Mouse (Mus musculus): ENCODE measurements around the gene Snf8. TPM values are rescaled to one million over a fixed set of nuclear protein-coding genes. Genes with fewer than 3 reads are reported as not detected.

Gene Snf8
- polyA plus RNA-seq, 1 experiment, result 106 TPM

GRCm38 (mm10) chr11:96075509-96076220, 41.0 kb downstream of the Snf8 start, which contains the start of gene Atp5g1:
Gene Atp5g1 (minus strand): TSS chr11:96075670.
- Histone ChIP-seq H3K4me3 (ENCODE audit: insufficient read depth, poor library complexity, severe bottlenecking) (peak within 1 kb of the TSS; percentile 87), H3K79me2 (ENCODE audit: control insufficient read depth, insufficient read depth) (peaks cover 31% of the 10 kb centered on the region), H3K27me3 (ENCODE audit: control insufficient read depth, insufficient read depth, insufficient read length) (no peaks in the 10 kb centered on the region), H3ac (ENCODE audit: control insufficient read depth, insufficient read length, low read depth) (peak within 1 kb of the TSS; percentile 90), H3K36me3 (ENCODE audit: control insufficient read depth, insufficient read depth) (peaks cover 18% of the 10 kb centered on the region), H3K79me3 (ENCODE audit: low read depth) (peaks cover 16% of the 10 kb centered on the region)
- TF ChIP-seq FOSL1 (IDR thresholded peaks at IDR 0.05; ENCODE audit: insufficient read depth, low read length, poor library complexity, severe bottlenecking), result peak; percentile 10
- no peak for TF ChIP-seq CEBPB (IDR thresholded peaks at IDR 0.05; ENCODE audit: low read depth)
- TF ChIP-seq USF1 (IDR thresholded peaks at IDR 0.05; ENCODE audit: low read depth), result peak; percentile 89
- TF ChIP-seq MAX (IDR thresholded peaks at IDR 0.05), result peak; percentile 92

GRCm38 (mm10) chr11:96076221-96077105, 41.8 kb downstream of the Snf8 start:
- Histone ChIP-seq H3K4me3 (ENCODE audit: insufficient read depth, poor library complexity, severe bottlenecking) (peak overlapping the region; percentile 32), H3K36me3 (ENCODE audit: control insufficient read depth, insufficient read depth) (peaks cover 15% of the 10 kb centered on the region), H3K79me3 (ENCODE audit: low read depth) (peaks cover 16% of the 10 kb centered on the region), H3ac (ENCODE audit: control insufficient read depth, insufficient read length, low read depth) (peak overlapping the region; percentile 45), H3K79me2 (ENCODE audit: control insufficient read depth, insufficient read depth) (peaks cover 31% of the 10 kb centered on the region), H3K27me3 (ENCODE audit: control insufficient read depth, insufficient read depth, insufficient read length) (no peaks in the 10 kb centered on the region)
- TF ChIP-seq FOSL1 (IDR thresholded peaks at IDR 0.05; ENCODE audit: insufficient read depth, low read length, poor library complexity, severe bottlenecking) (no peak), USF1 (IDR thresholded peaks at IDR 0.05; ENCODE audit: low read depth) (no peak), MAX (IDR thresholded peaks at IDR 0.05) (no peak), CEBPB (IDR thresholded peaks at IDR 0.05; ENCODE audit: low read depth) (no peak), MYOG (IDR thresholded peaks at IDR 0.05; ENCODE audit: control insufficient read depth, extremely low read depth, insufficient read length) (no peak), MYOD1 (IDR thresholded peaks at IDR 0.05; ENCODE audit: control insufficient read depth, insufficient read length, low read depth) (no peak), CTCF (IDR thresholded peaks at IDR 0.05; ENCODE audit: control insufficient read depth, insufficient read depth, insufficient read length) (no peak)

DNA sequence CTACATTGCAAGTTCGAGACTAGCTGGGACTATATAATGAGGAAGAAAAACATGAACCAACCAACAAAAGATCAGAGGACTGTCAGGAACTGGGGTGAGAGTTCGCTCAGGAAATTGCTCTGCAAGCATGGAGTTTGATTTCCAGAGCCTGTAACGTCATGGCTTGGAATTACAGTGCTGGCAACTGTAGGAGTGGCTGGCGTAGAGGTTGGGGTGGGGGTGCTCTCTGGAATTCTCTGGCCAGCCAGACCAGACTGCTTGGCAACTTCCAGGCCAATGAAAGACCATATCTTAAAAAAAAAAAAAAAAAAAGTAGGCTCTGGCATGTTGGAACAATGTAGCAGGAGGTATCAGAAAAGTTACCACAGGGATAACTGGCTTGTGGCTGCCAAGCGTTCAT, 46.1 kb downstream of the Snf8 start:
- no peaks in the 10 kb centered on the region for H3K79me3 ChIP-seq (ENCODE audit: low read depth)
- no peaks in the 10 kb centered on the region for H3K27me3 ChIP-seq (ENCODE audit: control insufficient read depth, insufficient read depth, insufficient read length)
- no peaks in the 10 kb centered on the region for H3K79me2 ChIP-seq (ENCODE audit: control insufficient read depth, insufficient read depth)
- no peak overlapping the region for H3ac ChIP-seq (ENCODE audit: control insufficient read depth, insufficient read length, low read depth)
- TF ChIP-seq MYOD1 (IDR thresholded peaks at IDR 0.05; ENCODE audit: control insufficient read depth, insufficient read length, low read depth), result no peak
- TF ChIP-seq MAX (IDR thresholded peaks at IDR 0.05), result no peak
- no peak for TF ChIP-seq CTCF (IDR thresholded peaks at IDR 0.05; ENCODE audit: control insufficient read depth, insufficient read depth, insufficient read length)
- no peak for TF ChIP-seq USF1 (IDR thresholded peaks at IDR 0.05; ENCODE audit: low read depth)
- no peak for TF ChIP-seq MYOG (IDR thresholded peaks at IDR 0.05; ENCODE audit: control insufficient read depth, extremely low read depth, insufficient read length)
- no peak for TF ChIP-seq CEBPB (IDR thresholded peaks at IDR 0.05; ENCODE audit: low read depth)
- no peak for TF ChIP-seq FOSL1 (IDR thresholded peaks at IDR 0.05; ENCODE audit: insufficient read depth, low read length, poor library complexity, severe bottlenecking)
- no peaks in the 10 kb centered on the region for H3K36me3 ChIP-seq (ENCODE audit: control insufficient read depth, insufficient read depth)
- no peak overlapping the region for H3K4me3 ChIP-seq (ENCODE audit: insufficient read depth, poor library complexity, severe bottlenecking)

GRCm38 (mm10) chr11:96082682-96083081, 48.0 kb downstream of the Snf8 start:
- H3K79me3 ChIP-seq (ENCODE audit: low read depth), result no peaks in the 10 kb centered on the region
- no peak for TF ChIP-seq USF1 (IDR thresholded peaks at IDR 0.05; ENCODE audit: low read depth)
- TF ChIP-seq CEBPB (IDR thresholded peaks at IDR 0.05; ENCODE audit: low read depth), result no peak
- TF ChIP-seq MYOG (IDR thresholded peaks at IDR 0.05; ENCODE audit: control insufficient read depth, extremely low read depth, insufficient read length), result no peak
- H3K79me2 ChIP-seq (ENCODE audit: control insufficient read depth, insufficient read depth), result no peaks in the 10 kb centered on the region
- H3K4me3 ChIP-seq (ENCODE audit: insufficient read depth, poor library complexity, severe bottlenecking), result no peak overlapping the region
- no peaks in the 10 kb centered on the region for H3K36me3 ChIP-seq (ENCODE audit: control insufficient read depth, insufficient read depth)
- H3K27me3 ChIP-seq (ENCODE audit: control insufficient read depth, insufficient read depth, insufficient read length), result no peaks in the 10 kb centered on the region
- no peak overlapping the region for H3ac ChIP-seq (ENCODE audit: control insufficient read depth, insufficient read length, low read depth)

- no peaks in the 10 kb centered on the region for H3K79me3 ChIP-seq (ENCODE audit: low read depth)
- no peaks in the 10 kb centered on the region for H3K79me2 ChIP-seq (ENCODE audit: control insufficient read depth, insufficient read depth)
- TF ChIP-seq CTCF (IDR thresholded peaks at IDR 0.05; ENCODE audit: control insufficient read depth, insufficient read depth, insufficient read length), result no peak
- no peak for TF ChIP-seq FOSL1 (IDR thresholded peaks at IDR 0.05; ENCODE audit: insufficient read depth, low read length, poor library complexity, severe bottlenecking)
- TF ChIP-seq MAX (IDR thresholded peaks at IDR 0.05), result no peak
- no peak for TF ChIP-seq CEBPB (IDR thresholded peaks at IDR 0.05; ENCODE audit: low read depth)
- no peak for TF ChIP-seq MYOG (IDR thresholded peaks at IDR 0.05; ENCODE audit: control insufficient read depth, extremely low read depth, insufficient read length)
- TF ChIP-seq MYOD1 (IDR thresholded peaks at IDR 0.05; ENCODE audit: control insufficient read depth, insufficient read length, low read depth), result no peak
- no peak for TF ChIP-seq USF1 (IDR thresholded peaks at IDR 0.05; ENCODE audit: low read depth)
- no peaks in the 10 kb centered on the region for H3K27me3 ChIP-seq (ENCODE audit: control insufficient read depth, insufficient read depth, insufficient read length)
- no peak overlapping the region for H3ac ChIP-seq (ENCODE audit: control insufficient read depth, insufficient read length, low read depth)
- H3K4me3 ChIP-seq (ENCODE audit: insufficient read depth, poor library complexity, severe bottlenecking), result no peak overlapping the region
- no peaks in the 10 kb centered on the region for H3K36me3 ChIP-seq (ENCODE audit: control insufficient read depth, insufficient read depth)
These were observed 53.3 kb downstream of the Snf8 start for GRCm38 (mm10) chr11:96087981-96088380.

Data from C2C12 (cell line).